8 mouse cellular contexts compared by ENCODE assay signal in genomic region chr5:124446301-124446881, GRCm38 (mm10). TPM values are rescaled to one million over a fixed set of nuclear protein-coding genes. Genes with fewer than 3 reads are reported as not detected.
DNase-seq lines count a peak whose midpoint lies in the region; TF ChIP-seq lines count a peak whose summit lies in the region.

No protein-coding gene starts in this region.

- H3K4me3 ChIP-seq in left cerebral cortex, adult 2 months: peak overlapping the region; percentile 75
- peak overlapping the region; percentile 93 for H3K4me3 ChIP-seq in embryonic facial prominence, embryonic 10.5 days

- H3K4me1 ChIP-seq in embryonic facial prominence, embryonic 10.5 days: peaks cover 39% of the 10 kb centered on the region

- H3K9me3 ChIP-seq in embryonic facial prominence, embryonic 10.5 days: no peaks in the 10 kb centered on the region

- no peaks in the 10 kb centered on the region for H3K27me3 ChIP-seq in embryonic facial prominence, embryonic 10.5 days (replicated peaks; ENCODE audit: low read depth, poor library complexity, severe bottlenecking)

- peak overlapping the region; percentile 76 for H3K27ac ChIP-seq in left cerebral cortex, adult 2 months
- H3K27ac ChIP-seq in embryonic facial prominence, embryonic 10.5 days (replicated peaks): peak overlapping the region; percentile 95

- peaks cover 50% of the 10 kb centered on the region for H3K36me3 ChIP-seq in embryonic facial prominence, embryonic 10.5 days (replicated peaks)

- intact Hi-C loops in left cerebral cortex, adult 2 months (cut with DNase I): loop anchor here (5.0 kb wide), 1 partner anchor 36 kb away; the partner anchor contains the start of gene Snrnp35
- intact Hi-C loops in left cerebral cortex, postnatal 36 days (cut with DNase I): loop anchor here (5.0 kb wide), 1 partner anchor 36 kb away; the partner anchor contains the start of gene Snrnp35

- no peak for DNase-seq in left cerebral cortex, adult 2 months (ENCODE audit: extremely low spot score in 1 of 2, low spot score in 2 of 2)
- DNase-seq in left cerebral cortex, postnatal 36 days (ENCODE audit: low spot score in 2 of 2): no peak
- DNase-seq in embryonic facial prominence, embryonic 10.5 days (ENCODE audit: low spot score): peak; percentile 81
- peak; percentile 78 to 80 for DNase-seq in heart, adult 9 months (ENCODE audit: low spot score in 2 of 2)
- peak; percentile 65 to 73 for DNase-seq in kidney, adult 8-10 months
- DNase-seq in lung, postnatal 10 days: peak; percentile 77
- DNase-seq in retina, postnatal 1 day: peak; percentile 52
- DNase-seq in layer of hippocampus, postnatal 25 days (ENCODE audit: extremely low spot score in 1 of 2, low spot score in 1 of 2): no peak

- 2% methylated on average over 15 of the region's 15 CpGs for WGBS in embryonic facial prominence, embryonic 10.5 days

- TF ChIP-seq CTCF in left cerebral cortex, adult 2 months (IDR thresholded peaks at IDR 0.05): no peak

RNA-seq across cellular contexts. Expression of gene Kmt5a, which starts 6.7 kb away (rescaled TPM):
- total RNA-seq in left cerebral cortex, adult 2 months (2021): 10 to 100 TPM; 60.9 to 74.6 TPM
- total RNA-seq in left cerebral cortex, postnatal 36 days (2021): 10 to 100 TPM; 55.1 to 67.8 TPM
- 48.5 and 55.7 TPM in 2 replicates for polyA plus RNA-seq in embryonic facial prominence, embryonic 10.5 days (2016; fragmentation: Nextera tagmentation; extraction: Ambion mirVana)
- total RNA-seq in layer of hippocampus, postnatal 25 days (2021): 10 to 100 TPM; 58.5 to 63.1 TPM

RNA-seq across cellular contexts. Expression of gene Sbno1, which starts 20.6 kb away (rescaled TPM):
- 100 to 1,000 TPM; 180 to 185 TPM for total RNA-seq in left cerebral cortex, adult 2 months (2021)
- 100 to 1,000 TPM; 152 to 175 TPM for total RNA-seq in left cerebral cortex, postnatal 36 days (2021)
- 98.3 and 103 TPM in 2 replicates for polyA plus RNA-seq in embryonic facial prominence, embryonic 10.5 days (2016; fragmentation: Nextera tagmentation; extraction: Ambion mirVana)
- 100 to 1,000 TPM; 143 to 144 TPM for total RNA-seq in layer of hippocampus, postnatal 25 days (2021)

RNA-seq across cellular contexts. Expression of gene Rilpl2, which starts 31.8 kb away (rescaled TPM):
- total RNA-seq in left cerebral cortex, adult 2 months (2021): 10 to 100 TPM; 17.9 to 21.0 TPM
- 10 to 100 TPM; 18.8 to 20.5 TPM for total RNA-seq in left cerebral cortex, postnatal 36 days (2021)
- polyA plus RNA-seq in embryonic facial prominence, embryonic 10.5 days (2016; fragmentation: Nextera tagmentation; extraction: Ambion mirVana): 24.9 and 26.0 TPM in 2 replicates
- total RNA-seq in layer of hippocampus, postnatal 25 days (2021): 10 to 100 TPM; 18.7 to 22.7 TPM

RNA-seq across cellular contexts. Expression of gene Snrnp35, which starts 36.5 kb away (rescaled TPM):
- total RNA-seq in left cerebral cortex, adult 2 months (2021): 10 to 100 TPM; 19.9 to 20.8 TPM
- total RNA-seq in left cerebral cortex, postnatal 36 days (2021): 10 to 100 TPM; 22.7 to 28.0 TPM
- 28.3 and 28.8 TPM in 2 replicates for polyA plus RNA-seq in embryonic facial prominence, embryonic 10.5 days (2016; fragmentation: Nextera tagmentation; extraction: Ambion mirVana)
- total RNA-seq in layer of hippocampus, postnatal 25 days (2021): 10 to 100 TPM; 20.6 to 25.9 TPM

Comparison
In these comparisons a context has a peak if more than half of its experiments do, and no peak if none do; other contexts are left out.
1. DNase-seq: peak in embryonic facial prominence, embryonic 10.5 days (single experiment), heart, adult 9 months (2 of 2), kidney, adult 8-10 months (2 of 2), lung, postnatal 10 days (single experiment) and retina, postnatal 1 day (single experiment); none in left cerebral cortex, adult 2 months (0 of 2), left cerebral cortex, postnatal 36 days (0 of 2) and layer of hippocampus, postnatal 25 days (0 of 2).